Mouse (Mus musculus): ENCODE measurements at regions not wholly inside any gene's neighbourhood (a gene's known extent, or its start where the extent isn't known, plus 50 kb on each side); places are given as distances from the start of the nearest gene placed in this dataset.
A peak's percentile ranks its signal among the peaks of the same experiment; 100 is the strongest.

- Histone ChIP-seq H3K79me2 (ENCODE audit: control insufficient read depth, insufficient read depth) (no peaks in the 10 kb centered on the region), H3K27me3 (ENCODE audit: control insufficient read depth, insufficient read depth, insufficient read length) (no peaks in the 10 kb centered on the region), H3K4me2 (ENCODE audit: low read depth) (peak overlapping the region; percentile 51), H3K36me3 (ENCODE audit: control insufficient read depth, insufficient read depth) (no peaks in the 10 kb centered on the region), H3K4me3 (no peak overlapping the region), H3ac (ENCODE audit: control insufficient read depth, insufficient read length) (no peak overlapping the region)
- no peak for TF ChIP-seq E2F4 (IDR thresholded peaks at IDR 0.05; ENCODE audit: insufficient read depth)
- TF ChIP-seq POLR2A (IDR thresholded peaks at IDR 0.05; ENCODE audit: insufficient read length, low read depth) = no peak
- no peak for TF ChIP-seq MYOG (IDR thresholded peaks at IDR 0.05; ENCODE audit: control insufficient read depth in 1 of 3, insufficient read depth in 1 of 3, insufficient read length in 2 of 3, low read depth in 2 of 3)
- peak in 2 of 3 experiments; percentile 26 to 42 for TF ChIP-seq MYOD1 (IDR thresholded peaks at IDR 0.05; ENCODE audit: control insufficient read depth in 1 of 3, insufficient read length in 2 of 3, low read depth in 2 of 3)
- no peak for TF ChIP-seq TCF3 (IDR thresholded peaks at IDR 0.05; ENCODE audit: insufficient read length, low read depth)
- TF ChIP-seq MAX (IDR thresholded peaks at IDR 0.05; ENCODE audit: low read depth) = no peak
- no peak for TF ChIP-seq SRF (IDR thresholded peaks at IDR 0.05; ENCODE audit: control insufficient read depth, insufficient read length, low read depth)
- no peak for TF ChIP-seq POLR2AphosphoS2 (IDR thresholded peaks at IDR 0.05; ENCODE audit: insufficient read length, low read depth)
- TF ChIP-seq USF1 (IDR thresholded peaks at IDR 0.05; ENCODE audit: low read depth) = no peak
- TF ChIP-seq REST (IDR thresholded peaks at IDR 0.05; ENCODE audit: insufficient read depth, insufficient read length) = no peak
- 0 out of 2 replicates have a peak, but pooled peaks have one; percentile 9 for TF ChIP-seq CEBPB (IDR thresholded peaks at IDR 0.05; ENCODE audit: insufficient read depth, poor library complexity, severe bottlenecking)
- TF ChIP-seq TCF12 (IDR thresholded peaks at IDR 0.05; ENCODE audit: insufficient read depth, poor library complexity, severe bottlenecking) = no peak
Measured at GRCm38 (mm10) chr9:120866709-120867108, 62.3 kb upstream of the Ctnnb1 start.

GRCm38 (mm10) chr9:120867861-120868260 lies 61.2 kb upstream of the Ctnnb1 start:
- H3K27me3 ChIP-seq (ENCODE audit: control insufficient read depth, insufficient read depth, insufficient read length) = no peaks in the 10 kb centered on the region
- no peaks in the 10 kb centered on the region for H3K79me2 ChIP-seq (ENCODE audit: control insufficient read depth, insufficient read depth)

DNA sequence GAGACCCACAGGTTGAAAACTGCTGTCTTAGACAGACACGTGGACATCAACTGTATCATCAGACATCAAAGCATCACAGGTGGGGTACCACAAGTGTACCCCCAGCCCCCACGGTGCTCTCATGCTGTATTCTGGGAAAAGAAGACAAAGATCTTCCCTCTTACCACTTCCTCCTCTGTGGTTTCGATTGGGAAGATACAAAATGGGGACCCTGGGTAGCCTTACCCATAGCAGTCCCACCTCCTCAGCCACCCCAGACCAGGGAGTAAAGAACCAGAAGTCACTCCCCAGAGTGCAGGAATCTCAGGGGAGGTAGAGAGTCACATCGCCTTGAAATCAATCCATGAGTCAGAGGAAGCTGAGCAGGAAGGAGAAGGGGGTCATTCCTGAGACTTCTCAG lies 60.7 kb upstream of the Ctnnb1 start:
- no peak overlapping the region for H3K4me3 ChIP-seq
- no peak for TF ChIP-seq TCF12 (IDR thresholded peaks at IDR 0.05; ENCODE audit: insufficient read depth, poor library complexity, severe bottlenecking)
- TF ChIP-seq E2F4 (IDR thresholded peaks at IDR 0.05; ENCODE audit: insufficient read depth) = no peak
- TF ChIP-seq REST (IDR thresholded peaks at IDR 0.05; ENCODE audit: insufficient read depth, insufficient read length) = no peak
- TF ChIP-seq SRF (IDR thresholded peaks at IDR 0.05; ENCODE audit: control insufficient read depth, insufficient read length, low read depth) = no peak
- no peak for TF ChIP-seq USF1 (IDR thresholded peaks at IDR 0.05; ENCODE audit: low read depth)
- no peak for TF ChIP-seq MYOD1 (IDR thresholded peaks at IDR 0.05; ENCODE audit: control insufficient read depth in 1 of 3, insufficient read length in 2 of 3, low read depth in 2 of 3)
- TF ChIP-seq CEBPB (IDR thresholded peaks at IDR 0.05; ENCODE audit: insufficient read depth, poor library complexity, severe bottlenecking) = no peak
- no peak for TF ChIP-seq TCF3 (IDR thresholded peaks at IDR 0.05; ENCODE audit: insufficient read length, low read depth)
- no peak for TF ChIP-seq POLR2AphosphoS2 (IDR thresholded peaks at IDR 0.05; ENCODE audit: insufficient read length, low read depth)
- TF ChIP-seq POLR2A (IDR thresholded peaks at IDR 0.05; ENCODE audit: insufficient read length, low read depth) = no peak
- no peak for TF ChIP-seq MAX (IDR thresholded peaks at IDR 0.05; ENCODE audit: low read depth)
- no peak for TF ChIP-seq MYOG (IDR thresholded peaks at IDR 0.05; ENCODE audit: control insufficient read depth in 1 of 3, insufficient read depth in 1 of 3, insufficient read length in 2 of 3, low read depth in 2 of 3)
- no peak overlapping the region for H3ac ChIP-seq (ENCODE audit: control insufficient read depth, insufficient read length)
- H3K36me3 ChIP-seq (ENCODE audit: control insufficient read depth, insufficient read depth) = no peaks in the 10 kb centered on the region
- no peaks in the 10 kb centered on the region for H3K27me3 ChIP-seq (ENCODE audit: control insufficient read depth, insufficient read depth, insufficient read length)
- no peaks in the 10 kb centered on the region for H3K79me2 ChIP-seq (ENCODE audit: control insufficient read depth, insufficient read depth)
- peak overlapping the region; percentile 8 for H3K4me2 ChIP-seq (ENCODE audit: low read depth)

More at GRCm38 (mm10) chr9:120867861-120868260, 61.2 kb upstream of the Ctnnb1 start:
- Histone ChIP-seq H3K4me3 (no peak overlapping the region), H3ac (ENCODE audit: control insufficient read depth, insufficient read length) (no peak overlapping the region), H3K36me3 (ENCODE audit: control insufficient read depth, insufficient read depth) (no peaks in the 10 kb centered on the region), H3K4me2 (ENCODE audit: low read depth) (no peak overlapping the region)
- no peak for TF ChIP-seq TCF3 (IDR thresholded peaks at IDR 0.05; ENCODE audit: insufficient read length, low read depth)
- TF ChIP-seq MYOG (IDR thresholded peaks at IDR 0.05; ENCODE audit: control insufficient read depth in 1 of 3, insufficient read depth in 1 of 3, insufficient read length in 2 of 3, low read depth in 2 of 3) = no peak
- no peak for TF ChIP-seq USF1 (IDR thresholded peaks at IDR 0.05; ENCODE audit: low read depth)
- TF ChIP-seq MYOD1 (IDR thresholded peaks at IDR 0.05; ENCODE audit: control insufficient read depth in 1 of 3, insufficient read length in 2 of 3, low read depth in 2 of 3) = no peak
- no peak for TF ChIP-seq SRF (IDR thresholded peaks at IDR 0.05; ENCODE audit: control insufficient read depth, insufficient read length, low read depth)
- no peak for TF ChIP-seq POLR2A (IDR thresholded peaks at IDR 0.05; ENCODE audit: insufficient read length, low read depth)

DNA sequence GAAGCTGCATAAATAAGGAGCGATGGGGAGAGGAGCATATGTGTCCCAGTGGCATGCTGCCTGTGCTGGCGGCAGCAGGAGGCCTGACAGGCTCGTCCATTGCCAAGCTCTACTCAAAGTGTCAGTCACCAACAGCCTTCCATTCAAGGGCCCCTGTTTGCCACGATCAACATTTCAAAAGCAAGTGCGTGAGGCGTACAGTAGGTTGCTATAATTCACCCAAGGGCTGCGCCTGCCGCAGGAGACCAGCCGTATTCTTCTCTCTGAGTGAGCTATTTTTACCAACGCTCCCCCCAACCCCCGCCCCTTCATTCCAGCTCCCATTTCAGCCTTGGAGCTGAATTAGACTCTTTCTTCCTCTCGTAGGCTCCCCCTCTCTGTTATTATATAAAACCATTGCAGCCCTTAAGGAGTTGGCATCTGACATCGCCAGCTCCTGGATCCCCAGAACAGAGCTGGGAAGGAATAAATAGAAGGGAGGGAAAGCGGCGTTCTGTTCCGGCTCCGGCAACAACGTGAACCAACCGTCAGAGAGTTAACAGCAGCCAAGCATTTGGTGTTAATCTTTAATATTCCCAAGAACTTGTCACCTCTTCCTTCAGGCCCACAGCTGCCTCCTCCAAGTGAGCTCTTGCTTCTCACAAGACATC lies 59.5 kb upstream of the Ctnnb1 start:
- Histone ChIP-seq H3K27me3 (ENCODE audit: control insufficient read depth, insufficient read depth, insufficient read length) (no peaks in the 10 kb centered on the region), H3K36me3 (ENCODE audit: control insufficient read depth, insufficient read depth) (no peaks in the 10 kb centered on the region), H3K4me2 (ENCODE audit: low read depth) (no peak overlapping the region), H3K4me3 (no peak overlapping the region), H3ac (ENCODE audit: control insufficient read depth, insufficient read length) (no peak overlapping the region), H3K79me2 (ENCODE audit: control insufficient read depth, insufficient read depth) (no peaks in the 10 kb centered on the region)
- no peak for TF ChIP-seq MYOG (IDR thresholded peaks at IDR 0.05; ENCODE audit: control insufficient read depth in 1 of 3, insufficient read depth in 1 of 3, insufficient read length in 2 of 3, low read depth in 2 of 3)
- TF ChIP-seq TCF12 (IDR thresholded peaks at IDR 0.05; ENCODE audit: insufficient read depth, poor library complexity, severe bottlenecking) = no peak
- TF ChIP-seq TCF3 (IDR thresholded peaks at IDR 0.05; ENCODE audit: insufficient read length, low read depth) = no peak

DNA sequence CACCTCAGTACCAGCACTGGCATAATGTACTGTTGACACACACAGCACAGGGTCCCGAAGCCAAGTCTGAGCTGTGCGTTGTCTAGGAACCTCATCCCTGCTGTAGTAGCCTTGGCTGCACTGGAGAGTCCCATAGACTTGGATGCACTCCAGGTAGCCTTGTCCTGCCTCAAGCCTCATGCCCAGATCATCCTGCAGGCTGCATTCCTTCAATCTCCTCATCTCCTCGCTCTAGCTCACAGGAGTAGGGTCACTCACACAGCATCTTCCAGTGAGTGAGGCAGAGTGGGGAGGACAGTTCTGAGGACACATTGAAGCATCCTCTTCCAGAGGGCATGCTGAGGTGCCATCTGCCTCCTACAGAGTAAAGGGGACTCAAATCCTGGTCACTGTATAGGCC lies 55.7 kb upstream of the Ctnnb1 start:
- Histone ChIP-seq H3ac (ENCODE audit: control insufficient read depth, insufficient read length) (no peak overlapping the region), H3K4me3 (no peak overlapping the region), H3K4me2 (ENCODE audit: low read depth) (no peak overlapping the region), H3K27me3 (ENCODE audit: control insufficient read depth, insufficient read depth, insufficient read length) (no peaks in the 10 kb centered on the region), H3K36me3 (ENCODE audit: control insufficient read depth, insufficient read depth) (no peaks in the 10 kb centered on the region), H3K79me2 (ENCODE audit: control insufficient read depth, insufficient read depth) (no peaks in the 10 kb centered on the region)
- TF ChIP-seq CEBPB (IDR thresholded peaks at IDR 0.05; ENCODE audit: insufficient read depth, poor library complexity, severe bottlenecking) (no peak), POLR2A (IDR thresholded peaks at IDR 0.05; ENCODE audit: insufficient read length, low read depth) (no peak), MYOG (IDR thresholded peaks at IDR 0.05; ENCODE audit: control insufficient read depth in 1 of 3, insufficient read depth in 1 of 3, insufficient read length in 2 of 3, low read depth in 2 of 3) (no peak), USF1 (IDR thresholded peaks at IDR 0.05; ENCODE audit: low read depth) (no peak), TCF3 (IDR thresholded peaks at IDR 0.05; ENCODE audit: insufficient read length, low read depth) (no peak), MYOD1 (IDR thresholded peaks at IDR 0.05; ENCODE audit: control insufficient read depth in 1 of 3, insufficient read length in 2 of 3, low read depth in 2 of 3) (no peak), TCF12 (IDR thresholded peaks at IDR 0.05; ENCODE audit: insufficient read depth, poor library complexity, severe bottlenecking) (no peak), POLR2AphosphoS2 (IDR thresholded peaks at IDR 0.05; ENCODE audit: insufficient read length, low read depth) (no peak)
